Mouse (Mus musculus): ENCODE measurements around the gene Nfat5. TPM values are rescaled to one million over a fixed set of nuclear protein-coding genes. Genes with fewer than 3 reads are reported as not detected.

Nfat5 gene
- polyA plus RNA-seq (2012; rRNA removed), result 39.8 and 42.7 TPM in 2 replicates

GRCm38 (mm10) chr8:107292928-107293601 is at the start of gene Nfat5:
Gene Nfat5, plus strand, starts transcription at chr8:107293470.
- TF ChIP-seq POLR2A (IDR thresholded peaks at IDR 0.05; ENCODE audit: borderline replicate concordance, extremely low read depth, insufficient read depth, insufficient read length, poor library complexity, severe bottlenecking), result peak; percentile 89
- no peak for TF ChIP-seq CTCF (IDR thresholded peaks at IDR 0.05; ENCODE audit: borderline replicate concordance, extremely low read depth, insufficient read depth, insufficient read length)
- peak; percentile 98 for DNase-seq (ENCODE audit: low read depth)

GRCm38 (mm10) chr8:107244218-107244617 is 49.1 kb upstream of the Nfat5 start:
- TF ChIP-seq CTCF (IDR thresholded peaks at IDR 0.05; ENCODE audit: borderline replicate concordance, extremely low read depth, insufficient read depth, insufficient read length) (no peak), POLR2A (IDR thresholded peaks at IDR 0.05; ENCODE audit: borderline replicate concordance, extremely low read depth, insufficient read depth, insufficient read length, poor library complexity, severe bottlenecking) (no peak)
- no peak for DNase-seq (ENCODE audit: low read depth)

- no peak for TF ChIP-seq CTCF (IDR thresholded peaks at IDR 0.05; ENCODE audit: borderline replicate concordance, extremely low read depth, insufficient read depth, insufficient read length)
- TF ChIP-seq POLR2A (IDR thresholded peaks at IDR 0.05; ENCODE audit: borderline replicate concordance, extremely low read depth, insufficient read depth, insufficient read length, poor library complexity, severe bottlenecking), result no peak
- DNase-seq (ENCODE audit: low read depth), result no peak
Measured at GRCm38 (mm10) chr8:107248456-107248855, 44.8 kb upstream of the Nfat5 start.

- TF ChIP-seq CTCF (IDR thresholded peaks at IDR 0.05; ENCODE audit: borderline replicate concordance, extremely low read depth, insufficient read depth, insufficient read length) (no peak), POLR2A (IDR thresholded peaks at IDR 0.05; ENCODE audit: borderline replicate concordance, extremely low read depth, insufficient read depth, insufficient read length, poor library complexity, severe bottlenecking) (no peak)
- no peak for DNase-seq (ENCODE audit: low read depth)
Measured at GRCm38 (mm10) chr8:107251481-107252104, 41.7 kb upstream of the Nfat5 start.

- TF ChIP-seq POLR2A (IDR thresholded peaks at IDR 0.05; ENCODE audit: borderline replicate concordance, extremely low read depth, insufficient read depth, insufficient read length, poor library complexity, severe bottlenecking), result no peak
- no peak for TF ChIP-seq CTCF (IDR thresholded peaks at IDR 0.05; ENCODE audit: borderline replicate concordance, extremely low read depth, insufficient read depth, insufficient read length)
- DNase-seq (ENCODE audit: low read depth), result no peak
Measured at GRCm38 (mm10) chr8:107253121-107253520, 40.1 kb upstream of the Nfat5 start.

GRCm38 (mm10) chr8:107254403-107254802 is 38.9 kb upstream of the Nfat5 start:
- no peak for DNase-seq (ENCODE audit: low read depth)
- TF ChIP-seq POLR2A (IDR thresholded peaks at IDR 0.05; ENCODE audit: borderline replicate concordance, extremely low read depth, insufficient read depth, insufficient read length, poor library complexity, severe bottlenecking), result no peak
- no peak for TF ChIP-seq CTCF (IDR thresholded peaks at IDR 0.05; ENCODE audit: borderline replicate concordance, extremely low read depth, insufficient read depth, insufficient read length)

- DNase-seq (ENCODE audit: low read depth), result no peak
- TF ChIP-seq POLR2A (IDR thresholded peaks at IDR 0.05; ENCODE audit: borderline replicate concordance, extremely low read depth, insufficient read depth, insufficient read length, poor library complexity, severe bottlenecking), result no peak
- TF ChIP-seq CTCF (IDR thresholded peaks at IDR 0.05; ENCODE audit: borderline replicate concordance, extremely low read depth, insufficient read depth, insufficient read length), result no peak
Measured at GRCm38 (mm10) chr8:107254951-107255457, 38.3 kb upstream of the Nfat5 start.

GRCm38 (mm10) chr8:107257223-107257622 is 36.0 kb upstream of the Nfat5 start:
- no peak for TF ChIP-seq POLR2A (IDR thresholded peaks at IDR 0.05; ENCODE audit: borderline replicate concordance, extremely low read depth, insufficient read depth, insufficient read length, poor library complexity, severe bottlenecking)
- TF ChIP-seq CTCF (IDR thresholded peaks at IDR 0.05; ENCODE audit: borderline replicate concordance, extremely low read depth, insufficient read depth, insufficient read length), result no peak
- DNase-seq (ENCODE audit: low read depth), result peak; percentile 60

GRCm38 (mm10) chr8:107260120-107260519 is 33.1 kb upstream of the Nfat5 start:
- no peak for DNase-seq (ENCODE audit: low read depth)
- no peak for TF ChIP-seq POLR2A (IDR thresholded peaks at IDR 0.05; ENCODE audit: borderline replicate concordance, extremely low read depth, insufficient read depth, insufficient read length, poor library complexity, severe bottlenecking)
- TF ChIP-seq CTCF (IDR thresholded peaks at IDR 0.05; ENCODE audit: borderline replicate concordance, extremely low read depth, insufficient read depth, insufficient read length), result no peak

GRCm38 (mm10) chr8:107261172-107261571 is 32.1 kb upstream of the Nfat5 start:
- no peak for TF ChIP-seq POLR2A (IDR thresholded peaks at IDR 0.05; ENCODE audit: borderline replicate concordance, extremely low read depth, insufficient read depth, insufficient read length, poor library complexity, severe bottlenecking)
- no peak for TF ChIP-seq CTCF (IDR thresholded peaks at IDR 0.05; ENCODE audit: borderline replicate concordance, extremely low read depth, insufficient read depth, insufficient read length)

GRCm38 (mm10) chr8:107262046-107262705 is 31.1 kb upstream of the Nfat5 start:
- no peak for TF ChIP-seq CTCF (IDR thresholded peaks at IDR 0.05; ENCODE audit: borderline replicate concordance, extremely low read depth, insufficient read depth, insufficient read length)
- TF ChIP-seq POLR2A (IDR thresholded peaks at IDR 0.05; ENCODE audit: borderline replicate concordance, extremely low read depth, insufficient read depth, insufficient read length, poor library complexity, severe bottlenecking), result no peak
- DNase-seq (ENCODE audit: low read depth), result no peak

More at GRCm38 (mm10) chr8:107261172-107261571, 32.1 kb upstream of the Nfat5 start:
- DNase-seq (ENCODE audit: low read depth), result no peak
